Mouse (Mus musculus) heart, postnatal 10 days (tissue): ENCODE results near the gene Nat8f6. TPM values are rescaled to one million over a fixed set of nuclear protein-coding genes. Genes with fewer than 3 reads are reported as not detected.
"Not testable (repeated sequence)": the region's sequence is repeated elsewhere in the genome, so short reads cannot be mapped to it uniquely, and the experiment has no call there.

Experiments used
- DNase-seq, 2 experiments: peaks; one replicate each; pipeline ENCODE4 v3.0.0; 2021
- intact Hi-C: fragments of 180-260 bp; cut with DNase I; formaldehyde crosslinking; loops from one replicate; pipeline ENCODE4 v1.15.1; 2025
- total RNA-seq, 2 experiments: library from RNA; stranded (reverse); gene quantifications; 2 replicates each; pipeline ENCODE4 v1.2.3; 2021

The Nat8f6 gene
- under 1 TPM in 1 of 2 experiments, not detected in 1; 0.30 TPM for total RNA-seq

DNA sequence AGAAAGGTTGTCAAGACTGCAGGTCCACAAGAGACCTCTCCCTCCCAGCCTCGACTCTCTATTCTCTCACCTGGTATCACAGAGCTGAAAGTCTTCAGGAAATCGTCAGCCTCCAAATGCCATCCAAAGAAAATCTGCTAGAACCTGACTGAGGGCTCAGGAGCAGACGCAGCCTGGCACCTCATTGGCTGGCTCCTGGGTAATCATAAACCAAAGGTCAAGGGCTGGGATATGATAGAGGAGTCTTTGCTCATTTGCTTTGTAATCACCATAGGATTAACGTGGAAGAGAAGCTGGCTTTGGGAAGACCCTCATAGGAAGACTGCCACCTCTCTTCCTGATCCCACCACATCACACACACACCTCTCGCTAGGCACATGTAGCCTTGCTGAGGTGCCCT, at the start of gene Nat8f6, which contains the start of gene Nat8f5:
Gene Nat8f6, minus strand, starts transcription at position 118 of the 400 bp plus-strand sequence.
Gene Nat8f5, minus strand, starts transcription at position 136 of the 400 bp plus-strand sequence.
- no peak for DNase-seq
- intact Hi-C loops = no loop called here

DNA sequence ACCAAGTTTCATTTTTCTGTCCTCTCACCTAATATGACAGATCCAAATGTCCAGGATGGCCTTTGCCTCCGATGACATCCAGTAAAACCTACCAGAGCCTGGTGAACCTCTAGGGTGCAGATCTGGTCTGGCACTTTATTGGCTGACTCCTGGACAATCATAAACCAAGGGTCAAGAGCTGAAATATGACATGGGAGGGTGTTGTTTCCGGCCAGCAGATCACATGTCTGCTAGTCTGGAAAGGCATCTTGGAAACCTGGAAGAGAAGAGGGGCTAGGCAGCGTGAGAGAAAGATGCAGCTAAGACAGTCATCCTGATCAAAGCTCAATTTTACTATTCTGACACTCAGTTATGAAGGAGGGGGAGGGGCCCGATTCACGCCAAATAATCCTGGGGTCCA, 48.3 kb upstream of the Nat8f6 start, which contains the start of gene Nat8f2:
Gene Nat8f2, minus strand, starts transcription at position 153 of the 400 bp plus-strand sequence.
- intact Hi-C loops, DNase-seq: not testable (repeated sequence)

DNA sequence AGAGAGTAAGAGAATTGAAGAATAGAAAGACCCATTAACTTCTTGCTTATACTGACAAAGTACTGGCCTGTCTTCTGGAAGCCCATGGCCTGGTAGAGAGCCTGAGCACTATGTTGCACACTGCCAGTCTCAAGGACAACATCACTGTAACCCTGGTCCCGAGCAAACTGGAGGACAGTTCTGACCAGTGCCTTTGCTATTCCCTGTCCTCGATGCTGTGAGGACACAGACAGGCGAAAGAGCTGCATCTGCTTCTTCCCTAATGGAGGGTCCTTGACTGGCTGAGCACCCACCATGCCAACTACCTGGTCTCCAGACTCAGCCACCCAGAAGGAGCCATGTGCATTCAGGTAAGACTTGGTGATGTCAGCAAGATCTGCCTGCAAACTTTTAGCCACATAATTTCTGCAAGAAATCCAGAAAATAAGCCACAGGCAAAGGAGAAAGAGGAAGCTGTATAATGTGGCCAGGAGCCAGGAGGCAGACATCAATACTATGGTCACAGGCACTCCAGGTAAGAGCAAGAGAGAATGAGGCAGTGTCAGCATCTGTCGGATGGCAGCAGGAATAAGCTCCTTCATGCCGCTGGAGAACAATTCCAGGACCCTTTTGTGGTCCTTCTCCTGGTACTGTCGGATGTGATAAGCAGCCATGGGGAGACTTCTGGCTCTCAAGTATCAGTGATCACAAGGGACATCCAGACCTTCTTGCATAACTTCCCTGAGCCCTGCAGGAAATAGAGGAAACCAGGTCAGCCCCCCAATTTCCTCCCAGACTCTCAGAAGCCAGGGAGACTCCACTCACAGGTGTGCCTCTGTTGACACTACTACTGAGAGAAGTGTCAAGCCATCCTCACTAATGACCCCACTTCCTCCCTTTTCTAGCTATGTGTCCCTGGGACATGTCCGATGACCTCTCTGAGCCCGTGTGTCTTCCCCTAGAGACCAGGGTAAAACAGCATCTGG, 47.3 kb upstream of the Nat8f6 start:
- no peak for DNase-seq
- intact Hi-C loops = no loop called here

DNA sequence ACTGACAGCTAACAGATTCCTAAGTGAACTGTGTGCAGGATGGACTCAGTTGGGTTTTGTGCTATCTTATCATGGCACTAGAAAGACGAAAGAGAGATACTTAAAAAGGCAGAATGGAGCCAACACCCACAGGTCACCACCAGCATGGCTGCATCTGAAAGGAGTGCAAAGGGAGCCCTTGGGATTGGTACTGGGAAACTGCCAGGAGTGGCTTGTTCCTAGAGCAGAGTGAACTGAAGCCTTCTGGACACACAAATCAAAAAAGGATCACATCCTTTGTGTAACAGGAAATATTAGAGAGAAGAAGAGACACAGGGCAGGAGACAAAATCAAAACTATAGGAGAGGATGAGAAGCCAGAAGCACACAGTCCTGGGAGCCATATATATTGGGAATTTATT, 46.2 kb upstream of the Nat8f6 start:
- intact Hi-C loops, DNase-seq: not testable (repeated sequence)

DNA sequence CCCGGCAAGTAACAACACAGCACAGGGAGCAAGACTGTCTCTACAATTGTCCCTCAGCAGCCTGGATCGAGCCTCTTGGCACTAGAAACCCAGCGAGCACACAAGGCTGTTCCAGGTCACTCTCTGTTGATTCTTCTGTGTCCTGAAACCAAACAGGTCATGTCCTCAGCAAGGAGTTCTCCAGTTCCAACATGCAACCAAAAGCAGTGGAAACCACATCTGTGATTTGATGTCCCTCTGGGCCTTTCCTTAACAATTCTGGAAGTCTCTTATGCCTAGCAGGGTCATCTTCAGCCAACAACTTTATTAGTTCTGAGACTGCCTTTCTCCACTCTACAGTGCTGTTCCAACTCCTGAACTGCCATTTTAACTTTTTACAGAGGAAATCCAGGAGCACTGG, 45.4 kb upstream of the Nat8f6 start:
- not testable (repeated sequence) for DNase-seq

DNA sequence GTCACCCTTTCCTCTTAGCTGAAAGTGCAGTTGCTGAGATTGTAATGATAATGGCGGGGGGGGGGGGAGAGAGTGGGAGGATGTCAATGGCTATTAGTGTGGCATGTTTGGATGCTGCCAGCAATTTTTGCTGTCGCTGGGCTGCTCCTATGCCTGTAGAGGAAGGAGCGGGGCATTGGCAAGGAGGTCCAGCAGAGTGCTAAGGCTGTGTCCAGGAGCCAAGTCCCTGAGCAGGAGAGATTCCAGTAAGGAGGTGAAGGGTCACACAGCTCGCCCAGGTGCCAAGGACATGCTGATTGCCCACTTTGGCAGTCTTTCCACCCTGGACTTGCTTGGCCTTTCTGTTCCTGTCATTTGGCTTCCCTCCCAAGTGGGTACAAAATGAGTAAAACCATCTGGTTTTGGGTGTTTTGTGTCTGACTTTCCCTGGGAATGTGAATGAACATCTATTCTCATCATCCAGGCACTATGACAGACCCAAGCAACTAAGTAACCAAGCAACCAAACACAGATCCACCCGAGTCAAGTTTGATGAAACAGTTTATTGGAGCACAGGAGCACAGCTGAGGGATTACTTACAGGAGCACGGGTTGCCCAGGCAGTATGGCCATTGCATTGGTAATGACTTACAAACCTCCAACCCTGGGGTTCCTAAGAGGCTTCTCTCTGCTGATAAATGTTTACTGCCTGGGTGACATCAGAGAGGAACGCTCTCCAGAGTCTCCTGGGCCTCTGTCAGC, 44.3 kb upstream of the Nat8f6 start:
- intact Hi-C loops = not testable (repeated sequence)
- peak; percentile 19 to 22 for DNase-seq

More for the DNA sequence above, 45.4 kb upstream of the Nat8f6 start:
- intact Hi-C loops = not testable (repeated sequence)

DNA sequence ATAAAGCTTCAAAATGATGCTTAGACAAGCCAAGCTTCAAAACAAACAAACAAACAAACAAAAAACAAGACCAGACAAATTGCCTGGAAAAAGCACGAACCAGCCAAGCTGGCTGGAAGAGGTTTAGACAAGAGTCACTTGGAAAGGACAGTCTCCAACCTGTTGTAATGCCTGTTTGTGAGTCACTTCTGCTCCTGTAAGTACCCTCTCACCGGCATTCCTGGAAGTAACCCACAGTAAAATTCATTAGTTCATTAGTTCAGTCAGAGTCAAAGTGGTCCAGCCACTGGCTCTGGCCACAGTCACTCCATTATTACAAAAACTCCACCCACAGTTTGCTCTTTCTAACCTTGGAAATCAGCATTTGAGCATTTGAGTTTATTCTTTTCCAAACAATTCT, 43.1 kb upstream of the Nat8f6 start:
- intact Hi-C loops = no loop called here
- no peak for DNase-seq

DNA sequence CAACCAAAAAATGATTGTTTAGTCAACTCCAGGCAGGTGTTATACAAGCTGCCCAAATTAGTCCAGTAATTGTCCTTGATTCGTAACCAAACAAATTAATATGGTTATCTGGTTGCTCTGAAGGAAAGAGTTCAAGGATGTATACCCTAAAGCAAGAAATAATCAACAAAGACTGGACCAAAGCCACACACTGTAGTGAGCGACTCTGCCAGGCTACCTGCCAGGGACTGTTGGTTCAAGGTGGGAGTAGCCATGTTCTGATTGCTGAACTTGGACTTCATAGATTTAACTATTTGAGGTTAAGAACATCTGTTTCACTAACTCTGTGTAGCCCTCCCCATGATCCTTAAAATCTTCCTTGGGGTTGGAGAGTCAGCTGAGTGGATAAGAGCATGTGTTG, 42.4 kb upstream of the Nat8f6 start:
- intact Hi-C loops = no loop called here
- DNase-seq = no peak

DNA sequence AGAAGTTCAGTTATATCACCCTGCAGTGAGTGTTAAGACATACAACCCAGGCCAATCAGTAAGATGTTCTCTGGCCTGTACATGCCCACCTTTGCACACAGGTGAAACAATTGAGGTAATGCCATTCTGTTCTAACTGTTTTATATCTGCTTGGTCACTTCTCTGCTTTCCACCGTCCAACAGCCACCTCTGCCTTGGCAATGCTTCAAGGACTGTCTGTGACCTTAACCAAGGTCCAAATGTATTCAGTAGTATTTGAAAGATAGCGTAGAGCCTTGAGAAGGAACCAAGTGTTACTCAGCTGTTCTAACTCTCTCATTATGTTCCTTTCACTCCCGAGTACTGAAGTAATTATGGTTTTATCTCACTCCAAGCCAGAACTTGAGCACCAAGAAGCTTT, 41.8 kb upstream of the Nat8f6 start:
- DNase-seq = peak; percentile 17 to 20
- intact Hi-C loops = no loop called here

DNA sequence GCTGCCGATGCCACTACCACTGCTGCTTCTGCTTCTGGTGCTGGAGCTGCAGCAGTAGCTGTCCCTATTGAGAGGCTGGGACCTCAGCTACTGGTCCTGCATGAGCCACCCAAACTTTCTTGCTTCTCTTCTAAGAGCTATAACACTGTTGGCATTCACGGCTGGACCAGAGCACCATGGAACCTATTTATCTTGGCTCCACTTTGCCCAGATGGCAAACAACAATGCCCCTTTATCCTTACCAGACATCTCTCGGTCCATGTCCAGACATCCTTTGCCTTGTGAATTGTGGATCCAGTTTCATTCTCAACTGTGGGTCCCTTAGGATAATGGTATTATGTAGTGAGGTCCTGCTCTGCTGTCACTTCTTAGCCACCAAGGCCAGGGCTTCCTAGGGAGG, 40.5 kb upstream of the Nat8f6 start:
- no peak for DNase-seq
- intact Hi-C loops = no loop called here

DNA sequence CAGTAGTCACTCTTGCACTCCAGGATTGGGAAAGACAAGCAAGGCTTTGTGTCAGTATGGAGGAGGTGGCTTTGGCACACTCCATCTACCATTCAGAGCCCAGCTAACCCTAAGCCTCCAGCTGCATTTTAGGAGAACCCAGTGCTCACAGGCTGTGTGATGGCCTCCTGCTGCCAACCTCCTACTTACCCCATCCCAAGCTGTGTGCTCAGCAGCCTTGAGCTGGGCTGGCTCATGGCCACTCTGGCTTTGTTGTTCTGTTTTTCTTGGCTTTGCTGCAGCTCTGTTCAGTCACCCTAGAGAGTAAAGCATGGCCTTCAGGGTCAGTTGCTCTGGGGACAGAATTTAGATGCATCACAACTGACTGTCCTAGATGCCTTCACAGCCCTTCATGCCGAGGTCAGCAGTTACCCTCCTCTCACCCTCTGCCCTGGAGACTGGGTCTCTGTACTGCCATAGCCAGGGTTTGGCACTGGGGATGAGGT, 35.5 kb upstream of the Nat8f6 start:
- DNase-seq = peak; percentile 47 to 64
- intact Hi-C loops = no loop called here

DNA sequence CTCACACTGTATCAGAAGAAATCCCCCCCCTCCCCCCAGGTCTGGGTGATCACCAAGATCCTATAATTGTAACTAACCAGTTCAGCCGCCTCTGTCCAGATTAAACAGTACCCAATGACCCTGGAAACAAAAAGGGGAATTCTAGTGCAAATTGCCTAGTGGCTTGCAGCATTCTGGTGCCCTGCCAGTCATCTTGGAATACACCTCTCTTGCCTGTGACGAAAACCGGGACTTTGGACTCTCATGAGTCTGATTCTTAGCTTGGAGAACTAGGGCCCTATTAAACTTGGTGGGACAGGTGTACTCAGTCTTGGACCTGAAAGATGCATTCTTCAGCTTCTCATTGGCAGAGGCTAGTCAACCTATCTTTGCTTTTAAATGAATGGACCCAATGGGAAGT, 32.7 kb upstream of the Nat8f6 start:
- intact Hi-C loops = no loop called here
- no peak for DNase-seq

DNA sequence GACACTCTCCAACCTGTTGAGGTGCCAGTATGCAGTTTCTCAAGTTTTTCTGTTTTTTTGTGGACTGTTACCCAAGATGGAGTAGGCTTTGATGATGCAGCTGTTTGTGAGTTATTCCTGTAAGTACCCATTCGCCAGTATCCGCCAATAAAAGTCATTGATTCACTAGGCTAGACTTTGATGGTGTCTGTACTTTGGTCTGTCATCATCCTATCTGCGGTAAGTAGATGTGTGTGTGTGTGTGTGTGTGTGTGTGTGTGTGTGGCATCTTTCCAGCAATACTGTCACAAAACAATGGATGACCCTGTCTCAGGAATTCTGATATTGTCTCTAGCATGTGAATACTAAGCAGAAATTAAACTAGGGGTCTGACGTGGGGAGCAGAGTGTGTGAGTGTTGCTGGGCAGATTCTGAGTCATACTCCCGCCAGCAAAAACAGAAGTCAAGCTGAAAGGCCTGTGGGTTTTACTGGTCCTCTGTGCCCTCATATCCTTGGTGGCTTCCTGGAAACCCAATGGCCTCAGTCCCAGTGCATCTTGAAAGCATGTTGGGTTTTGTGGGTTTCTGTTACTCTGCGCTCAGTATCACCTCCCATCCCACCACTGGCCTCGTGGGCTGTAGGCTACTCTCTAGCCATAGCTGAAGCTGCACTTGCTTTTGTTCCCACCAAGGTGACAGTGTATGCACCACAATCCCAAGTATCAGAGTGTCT, 30.5 kb upstream of the Nat8f6 start:
- intact Hi-C loops = no loop called here
- no peak for DNase-seq

DNA sequence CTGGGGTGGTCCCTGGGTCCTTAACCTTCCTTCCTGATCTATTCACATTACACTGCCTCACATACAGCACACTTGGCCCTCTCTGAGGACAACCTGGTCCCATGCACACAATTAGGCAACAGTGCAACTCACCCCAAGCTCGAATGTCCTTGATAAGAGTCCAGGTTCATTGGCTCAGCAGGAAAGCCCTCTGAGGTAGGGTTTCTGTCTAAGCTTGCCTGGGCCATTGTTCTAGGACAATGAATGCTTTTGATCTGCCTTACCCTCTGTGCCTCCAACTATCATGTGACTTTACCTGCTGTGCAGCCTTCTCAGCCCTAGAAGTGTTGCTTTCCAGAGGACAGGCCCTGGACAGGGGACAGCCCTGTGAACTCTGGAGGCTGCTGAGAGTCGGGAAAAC, 28.5 kb upstream of the Nat8f6 start:
- intact Hi-C loops = no loop called here
- no peak for DNase-seq

DNA sequence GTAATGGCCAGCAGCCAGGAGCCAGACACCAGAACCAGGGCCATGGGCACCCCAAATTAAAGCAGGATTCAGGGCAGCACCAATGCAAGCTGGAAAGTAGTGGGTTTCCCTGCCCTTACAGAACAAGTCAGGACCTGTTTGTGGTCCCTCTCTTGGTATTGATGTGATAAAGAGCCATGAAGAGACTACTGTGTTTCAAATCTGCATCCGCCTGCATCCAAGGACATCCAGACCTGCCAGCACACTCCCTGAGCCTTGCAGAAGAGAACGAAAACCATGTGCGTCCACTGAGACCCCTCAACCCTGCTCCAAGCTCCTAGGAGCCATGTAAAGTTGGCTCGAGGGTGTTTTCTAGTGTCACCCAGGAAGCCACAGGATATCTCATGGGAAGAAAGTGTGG, 27.4 kb upstream of the Nat8f6 start:
- no peak for DNase-seq
- intact Hi-C loops = no loop called here

DNA sequence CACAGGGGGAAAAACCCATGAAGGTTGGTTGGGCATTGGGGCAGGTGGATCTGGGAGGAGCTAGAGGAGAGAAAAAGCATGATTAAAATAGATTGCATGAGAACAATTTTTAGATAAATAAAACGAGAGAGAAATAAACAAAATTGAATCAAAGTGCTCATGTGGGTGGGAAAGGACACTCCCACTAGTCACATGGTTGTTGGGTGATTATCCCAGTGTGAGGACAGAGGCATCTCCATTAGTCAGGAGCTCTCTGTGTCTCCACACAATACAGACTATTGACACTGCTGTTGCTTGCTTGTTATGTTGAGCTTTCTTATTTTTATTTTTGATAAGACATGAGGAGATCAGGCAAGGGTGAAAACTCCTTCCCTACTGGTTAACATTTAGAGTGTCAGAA, 26.2 kb upstream of the Nat8f6 start:
- intact Hi-C loops = no loop called here
- DNase-seq = no peak

DNA sequence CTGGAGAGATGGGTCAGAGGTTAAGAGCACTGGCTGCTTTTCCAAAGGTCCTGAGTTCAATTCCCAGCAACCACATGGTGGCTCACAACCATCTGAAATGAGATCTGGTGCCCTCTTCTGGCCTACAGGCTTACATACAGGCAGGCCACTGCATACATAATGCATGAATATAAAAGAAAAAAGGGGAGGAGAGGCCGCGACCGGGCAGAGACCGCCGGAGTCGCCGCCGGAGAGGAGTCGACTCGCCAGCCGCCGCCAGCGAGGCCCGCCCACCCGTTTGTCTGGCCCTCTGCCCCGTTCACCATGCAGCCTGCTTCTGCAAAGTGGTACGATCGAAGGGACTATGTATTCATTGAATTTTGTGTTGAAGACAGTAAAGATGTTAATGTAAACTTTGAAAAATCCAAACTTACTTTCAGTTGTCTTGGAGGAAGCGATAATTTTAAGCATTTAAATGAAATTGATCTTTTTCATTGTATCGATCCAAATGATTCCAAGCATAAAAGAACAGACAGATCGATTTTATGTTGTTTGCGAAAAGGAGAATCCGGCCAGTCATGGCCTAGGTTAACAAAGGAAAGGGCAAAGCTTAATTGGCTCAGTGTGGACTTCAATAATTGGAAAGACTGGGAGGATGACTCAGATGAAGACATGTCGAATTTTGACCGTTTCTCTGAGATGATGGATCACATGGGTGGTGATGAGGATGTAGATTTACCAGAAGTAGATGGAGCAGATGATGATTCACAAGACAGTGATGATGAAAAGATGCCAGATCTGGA, 23.1 kb upstream of the Nat8f6 start:
- intact Hi-C loops, DNase-seq: not testable (repeated sequence)

DNA sequence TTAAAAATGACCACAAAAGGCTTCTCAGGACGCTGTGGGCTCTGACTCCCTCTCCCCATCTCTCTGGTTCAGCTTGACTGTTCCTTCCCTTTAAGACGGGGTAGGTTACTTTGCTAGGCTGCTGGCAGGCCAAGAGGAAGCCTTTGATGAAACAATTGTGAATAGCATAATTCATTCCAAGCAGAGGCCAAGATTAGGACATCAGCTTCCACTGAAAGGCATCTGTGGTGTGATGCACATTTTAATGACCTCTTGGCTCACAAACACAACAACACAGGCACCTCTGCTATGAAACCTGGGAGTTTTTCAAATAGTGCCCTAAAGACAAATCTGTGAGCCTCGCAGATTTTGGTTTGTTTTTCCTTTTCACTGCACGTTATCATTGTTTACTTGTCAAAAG, 19.2 kb upstream of the Nat8f6 start:
- intact Hi-C loops = loop anchor here (5.0 kb wide), 1 partner anchor 167 kb away; no protein-coding TSS in a partner anchor
- no peak for DNase-seq

DNA sequence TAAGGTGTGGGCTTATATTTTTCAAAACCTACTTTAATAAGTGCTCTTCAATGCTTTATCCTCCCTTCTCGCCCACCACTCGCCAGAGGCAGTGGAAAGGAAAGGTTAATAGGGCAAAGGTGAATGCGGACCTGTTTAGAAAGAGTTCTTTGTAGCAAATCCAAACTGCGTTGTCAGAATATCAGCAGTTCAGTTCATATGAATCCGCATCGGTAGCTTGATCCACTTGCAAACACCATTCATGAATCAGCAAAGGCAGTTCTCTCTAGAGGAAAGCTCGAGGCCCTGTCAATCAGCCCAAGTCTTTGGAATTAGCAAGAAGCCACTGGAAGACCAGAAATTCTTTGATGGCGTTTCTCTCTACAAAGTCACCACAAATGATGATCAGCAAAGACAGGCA, 17.9 kb upstream of the Nat8f6 start:
- DNase-seq = no peak
- intact Hi-C loops = loop anchor here (5.0 kb wide), 1 partner anchor 169 kb away; no protein-coding TSS in a partner anchor

DNA sequence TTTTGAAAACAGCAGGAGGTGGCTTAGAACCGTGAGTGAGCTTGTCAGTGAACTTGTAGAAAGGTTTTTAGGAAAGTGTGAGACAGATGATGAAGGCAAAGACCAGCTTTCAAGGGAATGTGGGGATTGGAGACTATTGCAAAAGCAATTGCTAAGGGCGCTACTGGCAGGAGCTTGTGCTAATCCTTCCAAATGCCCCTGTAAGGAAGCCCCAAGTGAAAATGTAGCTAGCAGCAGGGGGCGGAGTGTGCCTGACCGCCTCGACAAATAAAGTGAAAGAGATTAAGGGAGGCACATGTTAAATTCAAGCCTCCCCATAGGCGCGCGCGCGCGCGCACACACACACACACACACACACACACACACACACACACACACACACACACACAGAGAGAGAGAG, 16.6 kb upstream of the Nat8f6 start:
- peak; percentile 13 to 36 for DNase-seq
- intact Hi-C loops = loop anchor here (5.0 kb wide), 1 partner anchor 170 kb away; no protein-coding TSS in a partner anchor
